Mouse (Mus musculus) kidney, postnatal 25 days (tissue): ENCODE data around the gene Mctp1.

ENCODE experiments used
- DNase-seq, 2 experiments: peaks; one replicate each; pipeline ENCODE4 v3.0.0; 2021; ENCODE audit warnings: mixed read lengths in 2 of 2

Mctp1 gene

GRCm38 (mm10) chr13:76620525-76620924 is 236.2 kb downstream of the Mctp1 start:
- DNase-seq, result no peak

GRCm38 (mm10) chr13:76633707-76634106 is 249.4 kb downstream of the Mctp1 start:
- no peak for DNase-seq

GRCm38 (mm10) chr13:76638282-76638681 is 253.9 kb downstream of the Mctp1 start:
- no peak for DNase-seq

GRCm38 (mm10) chr13:76659523-76659922 is 275.2 kb downstream of the Mctp1 start:
- DNase-seq, result no peak

- no peak for DNase-seq
These were observed 297.0 kb downstream of the Mctp1 start for GRCm38 (mm10) chr13:76681286-76681685.

GRCm38 (mm10) chr13:76689349-76689748 is 305.0 kb downstream of the Mctp1 start:
- DNase-seq, result no peak

GRCm38 (mm10) chr13:76690143-76690542 is 305.8 kb downstream of the Mctp1 start:
- no peak for DNase-seq

- no peak for DNase-seq
These were observed 306.4 kb downstream of the Mctp1 start for GRCm38 (mm10) chr13:76690697-76691096.

GRCm38 (mm10) chr13:76734013-76734412 is 349.7 kb downstream of the Mctp1 start:
- DNase-seq, result no peak

GRCm38 (mm10) chr13:76750663-76751429 is 366.5 kb downstream of the Mctp1 start:
- no peak for DNase-seq

- DNase-seq, result peak in 1 of 2 experiments; percentile 44
These were observed 375.6 kb downstream of the Mctp1 start for GRCm38 (mm10) chr13:76759832-76760490.

- no peak for DNase-seq
These were observed 415.3 kb downstream of the Mctp1 start for GRCm38 (mm10) chr13:76799662-76800061.

GRCm38 (mm10) chr13:76801126-76801632 is 416.8 kb downstream of the Mctp1 start:
- DNase-seq, result no peak

GRCm38 (mm10) chr13:76802051-76802728 is 417.9 kb downstream of the Mctp1 start:
- DNase-seq, result no peak

GRCm38 (mm10) chr13:76802926-76803325 is 418.6 kb downstream of the Mctp1 start:
- DNase-seq, result no peak

- DNase-seq, result no peak
These were observed 419.5 kb downstream of the Mctp1 start for GRCm38 (mm10) chr13:76803799-76804198.

GRCm38 (mm10) chr13:76808871-76809390 is 424.6 kb downstream of the Mctp1 start:
- no peak for DNase-seq

- DNase-seq, result no peak
These were observed 425.5 kb downstream of the Mctp1 start for GRCm38 (mm10) chr13:76809802-76810201.

- peak; percentile 24 to 41 for DNase-seq
These were observed 426.2 kb downstream of the Mctp1 start for GRCm38 (mm10) chr13:76810496-76810939.

- no peak for DNase-seq
These were observed 438.7 kb downstream of the Mctp1 start for GRCm38 (mm10) chr13:76823083-76823482.

- DNase-seq, result peak in 1 of 2 experiments; percentile 3
These were observed 440.8 kb downstream of the Mctp1 start for GRCm38 (mm10) chr13:76824932-76825694.

- no peak for DNase-seq
These were observed 443.4 kb downstream of the Mctp1 start for GRCm38 (mm10) chr13:76827738-76828137.
